Mouse (Mus musculus): ENCODE results near the gene Amhr2. TPM values are rescaled to one million over a fixed set of nuclear protein-coding genes. Genes with fewer than 3 reads are reported as not detected.

The Amhr2 gene
- polyA plus RNA-seq, 1 experiment = 0.53 TPM

DNA sequence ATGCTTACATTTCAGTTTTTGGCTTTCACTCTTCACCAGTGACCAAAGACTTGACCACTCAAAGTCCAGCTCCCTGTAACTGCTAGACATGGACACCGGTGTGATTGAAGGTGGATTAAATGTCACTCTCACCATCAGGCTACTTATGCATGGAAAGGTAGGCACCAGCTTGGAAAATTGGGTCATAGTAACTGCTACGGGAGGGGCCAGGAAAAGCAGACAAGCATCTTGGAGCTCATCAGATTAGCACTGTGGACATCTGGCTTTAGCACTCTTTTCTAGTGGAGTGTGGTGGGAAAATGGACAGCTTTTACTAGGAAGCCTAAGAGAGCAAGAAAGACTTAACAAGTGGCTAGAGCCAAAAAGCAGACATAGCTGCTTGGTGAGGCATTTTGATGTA, 28.1 kb downstream of the Amhr2 start:
- no peak for DNase-seq (ENCODE audit: low read depth)
- TF ChIP-seq CTCF (IDR thresholded peaks at IDR 0.05; ENCODE audit: borderline replicate concordance, extremely low read depth, insufficient read depth, insufficient read length) (no peak), POLR2A (IDR thresholded peaks at IDR 0.05; ENCODE audit: borderline replicate concordance, extremely low read depth, insufficient read depth, insufficient read length, poor library complexity, severe bottlenecking) (no peak)

DNA sequence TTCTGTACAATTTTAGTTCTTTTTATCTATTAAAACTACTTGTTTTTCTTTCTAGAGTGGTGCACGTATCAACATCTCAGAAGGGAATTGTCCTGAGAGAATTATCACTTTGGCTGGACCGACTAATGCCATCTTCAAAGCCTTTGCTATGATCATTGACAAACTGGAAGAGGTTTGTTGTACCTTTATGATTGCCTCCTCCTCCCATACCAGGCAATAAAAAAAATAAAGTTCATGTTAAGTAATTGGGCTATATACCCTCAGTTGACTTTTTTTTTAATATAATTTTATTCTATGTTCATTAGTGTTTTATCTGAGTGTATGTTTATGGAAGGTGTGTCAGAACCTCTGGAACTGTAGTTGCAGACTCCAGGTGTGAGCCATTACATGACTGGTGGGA, 29.4 kb downstream of the Amhr2 start:
- no peak for TF ChIP-seq POLR2A (IDR thresholded peaks at IDR 0.05; ENCODE audit: borderline replicate concordance, extremely low read depth, insufficient read depth, insufficient read length, poor library complexity, severe bottlenecking)
- TF ChIP-seq CTCF (IDR thresholded peaks at IDR 0.05; ENCODE audit: borderline replicate concordance, extremely low read depth, insufficient read depth, insufficient read length) = no peak
- DNase-seq (ENCODE audit: low read depth) = no peak

GRCm38 (mm10) chr15:102483136-102483535, 38.0 kb downstream of the Amhr2 start:
- TF ChIP-seq POLR2A (IDR thresholded peaks at IDR 0.05; ENCODE audit: borderline replicate concordance, extremely low read depth, insufficient read depth, insufficient read length, poor library complexity, severe bottlenecking) (no peak), CTCF (IDR thresholded peaks at IDR 0.05; ENCODE audit: borderline replicate concordance, extremely low read depth, insufficient read depth, insufficient read length) (no peak)
- no peak for DNase-seq (ENCODE audit: low read depth)

DNA sequence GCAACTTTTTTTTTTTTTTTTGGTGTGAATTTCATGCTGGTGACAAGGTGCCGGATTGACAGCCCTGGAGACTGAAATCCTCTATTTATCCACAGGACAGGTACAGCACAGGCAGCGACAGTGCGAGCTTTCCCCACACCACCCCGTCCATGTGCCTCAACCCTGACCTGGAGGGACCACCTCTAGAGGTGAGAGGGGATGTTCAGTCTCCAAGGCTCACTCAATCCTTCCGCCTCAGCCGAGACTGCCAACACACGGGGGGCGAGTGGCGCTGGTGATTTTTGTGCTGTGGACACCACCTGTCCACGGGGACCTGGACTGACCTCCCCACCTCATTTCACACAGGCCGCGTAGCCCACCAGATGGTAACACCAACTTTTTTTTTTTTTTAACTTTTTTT, 40.7 kb downstream of the Amhr2 start:
- TF ChIP-seq POLR2A (IDR thresholded peaks at IDR 0.05; ENCODE audit: borderline replicate concordance, extremely low read depth, insufficient read depth, insufficient read length, poor library complexity, severe bottlenecking) = no peak
- no peak for TF ChIP-seq CTCF (IDR thresholded peaks at IDR 0.05; ENCODE audit: borderline replicate concordance, extremely low read depth, insufficient read depth, insufficient read length)

GRCm38 (mm10) chr15:102487664-102488063, 42.5 kb downstream of the Amhr2 start:
- DNase-seq (ENCODE audit: low read depth) = no peak
- TF ChIP-seq POLR2A (IDR thresholded peaks at IDR 0.05; ENCODE audit: borderline replicate concordance, extremely low read depth, insufficient read depth, insufficient read length, poor library complexity, severe bottlenecking) (no peak), CTCF (IDR thresholded peaks at IDR 0.05; ENCODE audit: borderline replicate concordance, extremely low read depth, insufficient read depth, insufficient read length) (no peak)

More for the DNA sequence above, 40.7 kb downstream of the Amhr2 start:
- no peak for DNase-seq (ENCODE audit: low read depth)

DNA sequence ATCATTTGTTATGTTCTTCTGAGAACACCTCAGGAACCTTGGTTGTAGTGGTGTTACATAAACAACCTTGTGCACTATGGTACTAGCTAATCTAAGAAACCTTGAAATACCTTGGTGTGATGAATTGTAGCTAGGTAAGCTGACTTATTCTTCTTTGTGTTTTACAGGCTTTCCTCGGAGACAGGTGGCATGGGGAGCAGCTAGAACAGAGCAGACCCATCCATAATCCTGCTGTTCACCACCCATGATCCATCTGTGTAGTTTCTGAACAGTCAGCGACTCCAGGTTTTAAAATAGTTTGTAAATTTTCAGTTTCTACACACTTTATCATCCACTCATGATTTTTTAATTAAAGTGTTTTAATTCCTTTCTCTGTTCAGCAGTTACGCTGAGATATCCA, 53.2 kb downstream of the Amhr2 start:
- DNase-seq (ENCODE audit: low read depth) = no peak
- TF ChIP-seq POLR2A (IDR thresholded peaks at IDR 0.05; ENCODE audit: borderline replicate concordance, extremely low read depth, insufficient read depth, insufficient read length, poor library complexity, severe bottlenecking) (no peak), CTCF (IDR thresholded peaks at IDR 0.05; ENCODE audit: borderline replicate concordance, extremely low read depth, insufficient read depth, insufficient read length) (no peak)

GRCm38 (mm10) chr15:102499370-102499769, 54.2 kb downstream of the Amhr2 start:
- TF ChIP-seq POLR2A (IDR thresholded peaks at IDR 0.05; ENCODE audit: borderline replicate concordance, extremely low read depth, insufficient read depth, insufficient read length, poor library complexity, severe bottlenecking) (no peak), CTCF (IDR thresholded peaks at IDR 0.05; ENCODE audit: borderline replicate concordance, extremely low read depth, insufficient read depth, insufficient read length) (no peak)
- no peak for DNase-seq (ENCODE audit: low read depth)

GRCm38 (mm10) chr15:102499851-102500250, 54.7 kb downstream of the Amhr2 start:
- TF ChIP-seq CTCF (IDR thresholded peaks at IDR 0.05; ENCODE audit: borderline replicate concordance, extremely low read depth, insufficient read depth, insufficient read length) (no peak), POLR2A (IDR thresholded peaks at IDR 0.05; ENCODE audit: borderline replicate concordance, extremely low read depth, insufficient read depth, insufficient read length, poor library complexity, severe bottlenecking) (no peak)

DNA sequence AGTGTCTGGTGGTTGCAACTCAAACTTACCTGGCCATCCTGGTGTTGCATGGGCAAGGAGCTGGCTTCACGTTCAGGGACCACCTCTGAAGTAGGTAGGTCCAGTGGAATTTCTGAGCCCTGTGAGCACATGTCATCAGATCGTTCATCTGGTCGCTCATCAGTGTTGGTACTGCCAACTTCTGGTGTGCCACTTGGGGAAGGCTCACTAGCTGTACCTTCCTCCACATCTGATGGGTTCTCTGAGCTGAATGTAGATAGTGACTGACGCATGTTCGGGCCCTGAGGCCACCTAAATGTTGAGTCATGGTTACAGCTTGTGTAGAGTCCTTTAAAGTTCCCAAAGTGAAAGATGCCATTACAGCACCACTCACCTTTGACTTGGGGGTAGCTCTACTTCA, 55.3 kb downstream of the Amhr2 start:
- no peak for DNase-seq (ENCODE audit: low read depth)
- TF ChIP-seq CTCF (IDR thresholded peaks at IDR 0.05; ENCODE audit: borderline replicate concordance, extremely low read depth, insufficient read depth, insufficient read length) = no peak
- no peak for TF ChIP-seq POLR2A (IDR thresholded peaks at IDR 0.05; ENCODE audit: borderline replicate concordance, extremely low read depth, insufficient read depth, insufficient read length, poor library complexity, severe bottlenecking)

More at GRCm38 (mm10) chr15:102499851-102500250, 54.7 kb downstream of the Amhr2 start:
- DNase-seq (ENCODE audit: low read depth) = no peak

GRCm38 (mm10) chr15:102501084-102501814, 56.1 kb downstream of the Amhr2 start:
- TF ChIP-seq POLR2A (IDR thresholded peaks at IDR 0.05; ENCODE audit: borderline replicate concordance, extremely low read depth, insufficient read depth, insufficient read length, poor library complexity, severe bottlenecking) (no peak), CTCF (IDR thresholded peaks at IDR 0.05; ENCODE audit: borderline replicate concordance, extremely low read depth, insufficient read depth, insufficient read length) (no peak)
- DNase-seq (ENCODE audit: low read depth) = no peak

DNA sequence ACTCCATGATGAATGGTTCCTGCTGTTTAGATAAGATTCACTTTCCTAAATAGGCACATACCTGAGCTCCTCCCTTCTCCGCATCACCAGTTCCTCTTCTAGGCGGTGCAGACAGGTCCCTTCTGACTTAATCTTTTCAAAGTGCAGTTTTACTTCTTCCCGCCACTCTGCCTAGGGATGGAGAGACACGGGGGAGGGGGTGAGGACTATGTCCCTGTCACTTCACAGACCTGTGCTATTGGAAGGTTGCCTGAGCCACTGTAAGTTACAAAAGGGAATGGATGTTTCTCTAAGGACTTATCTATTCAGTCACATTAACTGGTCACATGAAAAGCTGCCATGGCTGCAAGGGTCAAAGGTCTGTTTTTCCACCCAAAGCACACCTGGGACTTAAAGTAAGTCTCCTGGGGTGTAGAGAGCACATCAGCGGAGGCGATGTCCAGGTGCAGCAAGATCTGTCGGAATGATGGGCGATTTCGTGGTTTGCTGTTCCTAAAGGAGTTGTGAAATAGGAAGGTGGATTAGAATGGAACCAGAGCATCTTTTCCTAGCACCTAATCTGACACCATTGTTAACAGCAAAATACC, 57.2 kb downstream of the Amhr2 start:
- TF ChIP-seq POLR2A (IDR thresholded peaks at IDR 0.05; ENCODE audit: borderline replicate concordance, extremely low read depth, insufficient read depth, insufficient read length, poor library complexity, severe bottlenecking) (no peak), CTCF (IDR thresholded peaks at IDR 0.05; ENCODE audit: borderline replicate concordance, extremely low read depth, insufficient read depth, insufficient read length) (no peak)
- no peak for DNase-seq (ENCODE audit: low read depth)

GRCm38 (mm10) chr15:102503447-102503846, 58.3 kb downstream of the Amhr2 start, which contains the start of gene Gm10337:
Gene Gm10337 (plus strand): TSS chr15:102503722.
- no peak for TF ChIP-seq CTCF (IDR thresholded peaks at IDR 0.05; ENCODE audit: borderline replicate concordance, extremely low read depth, insufficient read depth, insufficient read length)
- TF ChIP-seq POLR2A (IDR thresholded peaks at IDR 0.05; ENCODE audit: borderline replicate concordance, extremely low read depth, insufficient read depth, insufficient read length, poor library complexity, severe bottlenecking) = no peak
- DNase-seq (ENCODE audit: low read depth) = no peak

Other genes starting within 250 kb of the Amhr2 start
- gene Zfp740, start 242.1 kb upstream of the Amhr2 start, polyA plus RNA-seq (2012; rRNA removed) = 91.1 and 96.5 TPM in 2 replicates
- gene Csad, start 240.6 kb upstream of the Amhr2 start, polyA plus RNA-seq (2012; rRNA removed) = 45.4 and 50.8 TPM in 2 replicates
- gene Itgb7, start 213.4 kb upstream of the Amhr2 start, polyA plus RNA-seq (2012; rRNA removed) = 0.30 and 0.40 TPM in 2 replicates
- 9.1 and 11.0 TPM in 2 replicates for gene Rarg, start 187.8 kb upstream of the Amhr2 start, polyA plus RNA-seq (2012; rRNA removed)
- 0.18 and 0.23 TPM in 2 replicates for gene Gm9918, start 174.8 kb upstream of the Amhr2 start, polyA plus RNA-seq (2012; rRNA removed)
- 48.7 and 53.6 TPM in 2 replicates for gene Mfsd5, start 165.9 kb upstream of the Amhr2 start, polyA plus RNA-seq (2012; rRNA removed)
- 11.3 and 12.6 TPM in 2 replicates for gene Espl1, start 149.1 kb upstream of the Amhr2 start, polyA plus RNA-seq (2012; rRNA removed)
- gene Pfdn5, start 119.3 kb upstream of the Amhr2 start, polyA plus RNA-seq (2012; rRNA removed) = 303 and 362 TPM in 2 replicates
- 109 and 137 TPM in 2 replicates for gene Myg1, start 113.7 kb upstream of the Amhr2 start, polyA plus RNA-seq (2012; rRNA removed)
- gene Aaas, start 94.6 kb upstream of the Amhr2 start, polyA plus RNA-seq (2012; rRNA removed) = 33.6 and 49.2 TPM in 2 replicates
- gene Sp7, start 78.2 kb upstream of the Amhr2 start, polyA plus RNA-seq (2012; rRNA removed) = 0.69 and 4.1 TPM in 2 replicates
- 19.2 and 20.8 TPM in 2 replicates for gene Sp1, start 39.2 kb upstream of the Amhr2 start, polyA plus RNA-seq (2012; rRNA removed)
- gene Prr13, start 13.7 kb downstream of the Amhr2 start, polyA plus RNA-seq (2012; rRNA removed) = 94.6 and 117 TPM in 2 replicates
- gene Pcbp2, start 25.2 kb downstream of the Amhr2 start, polyA plus RNA-seq (2012; rRNA removed) = 569 and 716 TPM in 2 replicates
- not detected in 2 replicates for gene Gm10337, start 58.4 kb downstream of the Amhr2 start, polyA plus RNA-seq (2012; rRNA removed)
- 72.4 and 79.2 TPM in 2 replicates for gene Map3k12, start 71.7 kb downstream of the Amhr2 start, polyA plus RNA-seq (2012; rRNA removed)
- 126 and 186 TPM in 2 replicates for gene Tarbp2, start 72.8 kb downstream of the Amhr2 start, polyA plus RNA-seq (2012; rRNA removed)
- gene Npff, start 79.6 kb downstream of the Amhr2 start, polyA plus RNA-seq (2012; rRNA removed) = 7.1 and 7.5 TPM in 2 replicates
- not detected in 2 replicates for gene Gm28047, start 179.7 kb downstream of the Amhr2 start, polyA plus RNA-seq (2012; rRNA removed)
- 42.5 and 48.8 TPM in 2 replicates for gene Atf7, start 180.1 kb downstream of the Amhr2 start, polyA plus RNA-seq (2012; rRNA removed)
- 462 and 655 TPM in 2 replicates for gene Atp5g2, start 227.0 kb downstream of the Amhr2 start, polyA plus RNA-seq (2012; rRNA removed)